Mouse (Mus musculus): Measurements from ENCODE around the gene Golm1.
"Not testable (repeated sequence)": the region's sequence is repeated elsewhere in the genome, so short reads cannot be mapped to it uniquely, and the experiment has no call there.

The Golm1 gene

GRCm38 (mm10) chr13:59642818-59643217, 32.8 kb downstream of the Golm1 start:
- DNase-seq: no peak

- no peak for DNase-seq
Observed at GRCm38 (mm10) chr13:59640178-59640440, 35.5 kb downstream of the Golm1 start.

GRCm38 (mm10) chr13:59639368-59640177, 36.0 kb downstream of the Golm1 start:
- DNase-seq: no peak

GRCm38 (mm10) chr13:59637800-59638199, 37.8 kb downstream of the Golm1 start:
- DNase-seq: no peak

GRCm38 (mm10) chr13:59634637-59635036, 41.0 kb downstream of the Golm1 start:
- no peak for DNase-seq

- no peak for DNase-seq
Observed at GRCm38 (mm10) chr13:59626739-59627138, 48.9 kb downstream of the Golm1 start.

- peak; percentile 16 to 30 for DNase-seq
Observed at GRCm38 (mm10) chr13:59624903-59625302, 50.7 kb downstream of the Golm1 start.

- DNase-seq: no peak
Observed at GRCm38 (mm10) chr13:59624389-59624788, 51.2 kb downstream of the Golm1 start.

GRCm38 (mm10) chr13:59621643-59622489, 53.7 kb downstream of the Golm1 start:
- no peak for DNase-seq

GRCm38 (mm10) chr13:59618463-59618862, 57.1 kb downstream of the Golm1 start:
- DNase-seq: no peak

- no peak for DNase-seq
Observed at GRCm38 (mm10) chr13:59615554-59615953, 60.1 kb downstream of the Golm1 start.

GRCm38 (mm10) chr13:59615152-59615551, 60.5 kb downstream of the Golm1 start:
- no peak for DNase-seq

- DNase-seq: no peak
Observed at GRCm38 (mm10) chr13:59613868-59614267, 61.7 kb downstream of the Golm1 start.

GRCm38 (mm10) chr13:59610437-59610836, 65.2 kb downstream of the Golm1 start:
- no peak for DNase-seq

GRCm38 (mm10) chr13:59609885-59610284, 65.7 kb downstream of the Golm1 start:
- DNase-seq: no peak

- DNase-seq: no peak
Observed at GRCm38 (mm10) chr13:59605221-59605922, 70.2 kb downstream of the Golm1 start.

GRCm38 (mm10) chr13:59604511-59604910, 71.1 kb downstream of the Golm1 start:
- DNase-seq: no peak

- no peak for DNase-seq
Observed at GRCm38 (mm10) chr13:59603096-59603495, 72.5 kb downstream of the Golm1 start.

- DNase-seq: no peak
Observed at GRCm38 (mm10) chr13:59592630-59593029, 83.0 kb downstream of the Golm1 start.

- not testable (repeated sequence) for DNase-seq
Observed at GRCm38 (mm10) chr13:59592058-59592457, 83.6 kb downstream of the Golm1 start.

GRCm38 (mm10) chr13:59590691-59591090, 84.9 kb downstream of the Golm1 start:
- no peak for DNase-seq

GRCm38 (mm10) chr13:59589672-59590071, 85.9 kb downstream of the Golm1 start:
- DNase-seq: no peak

GRCm38 (mm10) chr13:59587201-59587600, 88.4 kb downstream of the Golm1 start:
- DNase-seq: no peak

GRCm38 (mm10) chr13:59585648-59586005, 90.0 kb downstream of the Golm1 start:
- DNase-seq: peak in 1 of 2 experiments; percentile 19
